Mouse (Mus musculus) stomach, postnatal 0 days (tissue): Measurements from ENCODE around the gene Actg1.

Experiments used
- CTCF ChIP-seq: IDR thresholded peaks from 2 replicates; pipeline ENCODE4 v1.5.1; 2016; ENCODE audit warnings: antibody characterized with exemption, low read depth, mild to moderate bottlenecking, moderate library complexity
- EP300 ChIP-seq: optimal IDR thresholded peaks from 2 replicates; pipeline ENCODE3; 2016; ENCODE audit warnings: antibody characterized with exemption

GRCm38 (mm10) chr11:120315832-120316689, 32.3 kb downstream of the Actg1 start:
- no peak for TF ChIP-seq EP300
- TF ChIP-seq CTCF: no peak
